Mouse (Mus musculus): ENCODE measurements around the gene Klrk1. TPM values are rescaled to one million over a fixed set of nuclear protein-coding genes. Genes with fewer than 3 reads are reported as not detected.

Gene Klrk1
- total RNA-seq (2023; ENCODE audit: inconsistent age), result 1.00 to 2.0 TPM (median 1.3 TPM) in 4 replicates

DNA sequence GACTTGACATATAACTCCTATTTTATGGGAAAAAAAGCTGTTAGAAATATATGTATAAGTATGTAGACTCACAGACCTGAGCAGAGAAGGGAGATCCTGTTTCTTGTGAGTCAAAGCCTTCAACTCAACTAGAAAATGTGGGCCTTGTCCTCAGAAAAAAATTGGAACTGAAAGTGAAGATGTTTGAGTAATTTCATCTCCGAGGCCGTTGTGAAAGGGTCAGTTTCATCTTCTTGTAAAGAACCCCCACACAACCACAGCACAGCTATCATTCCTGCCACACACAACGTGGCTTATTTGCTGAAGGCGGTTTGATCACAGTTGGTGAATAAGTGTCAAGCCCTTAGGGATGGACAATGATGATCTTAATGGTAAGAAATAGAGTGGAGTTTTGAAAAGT is at the start of gene Klrk1:
Gene Klrk1 (minus strand): TSS at position 130 of the 400 bp plus-strand sequence.

DNA sequence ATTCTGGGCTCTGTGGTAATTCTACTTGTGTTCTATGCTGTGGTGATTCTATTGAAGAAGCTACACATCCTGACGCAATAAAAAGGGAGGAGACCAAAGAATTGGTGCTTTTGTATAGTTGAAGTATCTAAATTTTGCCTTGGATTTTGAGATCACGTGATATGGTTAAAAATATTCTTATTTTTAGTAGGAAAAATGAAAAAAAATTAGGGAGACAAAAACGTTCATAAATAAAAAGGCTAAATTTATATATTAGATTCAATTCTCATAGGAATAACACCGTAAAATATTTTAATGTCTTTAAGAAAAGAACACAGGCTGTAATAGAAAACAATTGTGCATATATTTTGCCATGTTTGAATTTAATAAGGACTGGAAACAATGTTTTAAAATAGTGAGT is 36.9 kb upstream of the Klrk1 start, which contains the start of gene Klrc2:
Gene Klrc2 (minus strand): TSS at position 101 of the 400 bp plus-strand sequence.

DNA sequence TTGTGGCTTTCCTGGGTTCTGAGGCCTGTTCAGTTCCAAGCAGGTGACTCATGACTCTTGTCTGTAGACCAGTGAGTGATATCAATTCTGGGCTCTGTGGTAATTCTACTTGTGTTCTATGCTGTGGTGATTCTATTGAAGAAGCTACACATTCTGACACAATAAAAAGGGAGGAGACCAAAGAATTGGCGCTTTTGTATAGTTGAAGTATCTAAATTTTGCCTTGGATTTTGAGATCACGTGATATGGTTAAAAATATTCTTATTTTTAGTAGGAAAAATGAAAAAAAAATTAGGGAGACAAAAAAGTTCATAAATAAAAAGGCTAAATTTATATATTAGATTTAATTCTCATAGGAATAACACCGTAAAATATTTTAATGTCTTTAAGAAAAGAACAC is 19.6 kb upstream of the Klrk1 start, which contains the start of gene Klrc3:
Gene Klrc3 (minus strand): TSS at position 101 of the 400 bp plus-strand sequence.

DNA sequence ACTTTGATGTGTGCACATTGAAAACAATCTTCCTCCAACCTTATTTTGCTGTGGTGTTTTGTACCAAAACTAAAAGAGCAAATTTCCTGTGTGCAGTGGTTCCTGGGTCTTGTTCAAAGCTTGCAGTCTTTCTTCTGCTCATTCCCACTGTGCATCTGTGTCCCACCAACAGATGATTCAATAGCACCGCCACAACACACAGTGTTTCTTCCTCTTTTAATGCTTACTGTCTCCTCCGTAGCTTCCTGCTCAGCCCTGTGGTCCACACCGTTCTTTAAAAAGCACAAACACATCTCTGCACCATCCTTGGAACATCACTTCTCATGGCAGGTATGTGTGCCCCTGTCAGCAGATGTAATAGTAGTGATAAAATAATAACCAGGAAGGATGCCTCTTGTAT is 32.2 kb downstream of the Klrk1 start, which contains the start of gene Klrd1:
Gene Klrd1 (plus strand): TSS at position 275 of the 400 bp plus-strand sequence.

DNA sequence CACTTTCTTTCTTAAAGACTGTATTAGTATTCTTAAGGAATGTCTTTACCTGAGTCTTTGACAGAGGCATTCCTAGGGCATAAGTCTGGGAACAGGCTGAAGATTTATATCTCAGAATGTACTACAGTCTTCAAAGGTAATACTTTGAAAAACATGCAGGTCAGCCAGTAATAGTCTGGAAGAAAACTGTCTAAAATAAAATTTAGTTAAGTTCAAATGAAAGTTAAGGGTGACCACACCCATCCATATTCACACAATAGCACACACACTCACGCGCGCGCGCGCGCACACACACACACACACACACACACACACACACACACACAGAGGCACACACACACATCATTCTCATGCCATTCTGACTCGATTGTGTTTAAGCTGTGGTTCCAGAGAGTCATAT is 46.1 kb downstream of the Klrk1 start, which contains the start of gene Klre1:
Gene Klre1 (plus strand): TSS at position 301 of the 400 bp plus-strand sequence.

Other genes starting within 250 kb of the Klrk1 start
- not detected in 4 replicates for gene Clec12b, start 238.0 kb downstream of the Klrk1 start, total RNA-seq (2023; ENCODE audit: inconsistent age)
- gene Clec1b, start 226.6 kb downstream of the Klrk1 start, total RNA-seq (2023; ENCODE audit: inconsistent age), result 0.16 TPM in 1 of 4 replicates, not detected in the others
- 0.29 to 1.4 TPM (median 0.30 TPM) in 3 of 4 replicates, not detected in the other for gene Clec9a, start 215.0 kb downstream of the Klrk1 start, total RNA-seq (2023; ENCODE audit: inconsistent age)
- not detected in 4 replicates for gene Clec1a, start 171.9 kb downstream of the Klrk1 start, total RNA-seq (2023; ENCODE audit: inconsistent age)
- not detected in 4 replicates for gene Olr1, start 116.7 kb downstream of the Klrk1 start, total RNA-seq (2023; ENCODE audit: inconsistent age)
- not detected in 4 replicates for gene Tmem52b, start 111.3 kb downstream of the Klrk1 start, total RNA-seq (2023; ENCODE audit: inconsistent age)
- gene Gabarapl1, start 90.7 kb downstream of the Klrk1 start, total RNA-seq (2023; ENCODE audit: inconsistent age), result 13.7 to 15.0 TPM (median 14.4 TPM) in 4 replicates
- gene Klre1, start 46.0 kb downstream of the Klrk1 start, total RNA-seq (2023; ENCODE audit: inconsistent age), result 0.45 to 1.9 TPM (median 0.99 TPM) in 3 of 4 replicates, not detected in the other
- gene Klrd1, start 32.1 kb downstream of the Klrk1 start, total RNA-seq (2023; ENCODE audit: inconsistent age), result 1.8 to 2.4 TPM (median 2.1 TPM) in 4 replicates
- gene Klrc3, start 19.5 kb upstream of the Klrk1 start, total RNA-seq (2023; ENCODE audit: inconsistent age), result not detected in 4 replicates
- 0.35 to 0.90 TPM (median 0.58 TPM) in 4 replicates for gene Klrc2, start 36.8 kb upstream of the Klrk1 start, total RNA-seq (2023; ENCODE audit: inconsistent age)
- 1.1 to 4.0 TPM (median 2.2 TPM) in 4 replicates for gene Klrc1, start 55.1 kb upstream of the Klrk1 start, total RNA-seq (2023; ENCODE audit: inconsistent age)
- gene Klri1, start 93.3 kb upstream of the Klrk1 start, total RNA-seq (2023; ENCODE audit: inconsistent age), result 0.66 to 1.1 TPM (median 0.83 TPM) in 3 of 4 replicates, not detected in the other
- gene Klri2, start 116.6 kb upstream of the Klrk1 start, total RNA-seq (2023; ENCODE audit: inconsistent age), result 0.12 to 0.48 TPM (median 0.27 TPM) in 4 replicates
- gene Gm156, start 160.4 kb upstream of the Klrk1 start, total RNA-seq (2023; ENCODE audit: inconsistent age), result not detected in 4 replicates
- not detected in 4 replicates for gene Gm17631, start 238.8 kb upstream of the Klrk1 start, total RNA-seq (2023; ENCODE audit: inconsistent age)

Data from B cell, adult (primary cell).